Mouse (Mus musculus): Measurements from ENCODE around the gene Mst1r. TPM values are rescaled to one million over a fixed set of nuclear protein-coding genes. Genes with fewer than 3 reads are reported as not detected.
A peak's percentile ranks its signal among the peaks of the same experiment; 100 is the strongest.

The Mst1r gene
- polyA plus RNA-seq, 2 experiments = 0.37 to 1.2 TPM

DNA sequence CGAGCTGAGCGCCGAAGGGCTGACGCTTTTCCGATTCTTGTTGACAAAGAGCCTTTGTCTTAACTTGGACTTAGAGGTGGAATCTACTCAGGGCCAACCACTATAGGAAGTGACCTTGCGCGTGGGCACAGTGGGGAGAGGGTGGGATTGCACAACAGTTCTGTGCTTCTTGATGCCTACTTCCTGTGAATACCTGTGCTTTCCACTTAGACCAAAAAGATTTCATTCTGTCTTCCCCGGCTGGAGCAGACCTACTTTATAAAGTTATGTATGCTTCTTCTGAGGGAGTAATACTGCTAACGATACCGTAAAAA is 43.2 kb downstream of the Mst1r start, which contains the start of gene Traip:
TSS of gene Traip (plus strand) at position 215 of the 314 bp plus-strand sequence.
- Histone ChIP-seq H3K36me3 (replicated peaks; ENCODE audit: control insufficient read depth, insufficient read depth, low read depth) (no peaks in the 10 kb centered on the region), H3K27ac (peak within 1 kb of the TSS; percentile 56), H3K4me1 (replicated peaks; ENCODE audit: control insufficient read depth in 2 of 2, insufficient read depth in 2 of 2, low read length in 1 of 2) (peaks cover 7 to 17% of the 10 kb centered on the region in 2 experiments; a peak in 3 of 4 replicates), H3K4me2 (ENCODE audit: low read depth) (peak within 1 kb of the TSS; percentile 80), H3K9me3 (ENCODE audit: control insufficient read depth, low read length) (no peaks in the 10 kb centered on the region), H3K4me3 (ENCODE audit: insufficient read depth in 1 of 2, low read depth in 2 of 2, low read length in 2 of 2) (peak within 1 kb of the TSS; percentile 90 to 93), H3K27me3 (ENCODE audit: control insufficient read depth, insufficient read depth, low read length) (no peaks in the 10 kb centered on the region), H3K9ac (replicated peaks) (peak within 1 kb of the TSS; percentile 82)
- ATAC-seq (ENCODE audit: insufficient read depth) = no peak
- TF ChIP-seq CTCF (IDR thresholded peaks at IDR 0.05; ENCODE audit: low read depth) (no peak), EP300 (IDR thresholded peaks at IDR 0.05; ENCODE audit: low read depth) (no peak)
- no peak for DNase-seq (ENCODE audit: low read depth in 3 of 3, low spot score in 3 of 3)
- 77% methylated on average over 10 of the region's 10 CpGs for WGBS (ENCODE audit: insufficient replicate concordance)

DNA sequence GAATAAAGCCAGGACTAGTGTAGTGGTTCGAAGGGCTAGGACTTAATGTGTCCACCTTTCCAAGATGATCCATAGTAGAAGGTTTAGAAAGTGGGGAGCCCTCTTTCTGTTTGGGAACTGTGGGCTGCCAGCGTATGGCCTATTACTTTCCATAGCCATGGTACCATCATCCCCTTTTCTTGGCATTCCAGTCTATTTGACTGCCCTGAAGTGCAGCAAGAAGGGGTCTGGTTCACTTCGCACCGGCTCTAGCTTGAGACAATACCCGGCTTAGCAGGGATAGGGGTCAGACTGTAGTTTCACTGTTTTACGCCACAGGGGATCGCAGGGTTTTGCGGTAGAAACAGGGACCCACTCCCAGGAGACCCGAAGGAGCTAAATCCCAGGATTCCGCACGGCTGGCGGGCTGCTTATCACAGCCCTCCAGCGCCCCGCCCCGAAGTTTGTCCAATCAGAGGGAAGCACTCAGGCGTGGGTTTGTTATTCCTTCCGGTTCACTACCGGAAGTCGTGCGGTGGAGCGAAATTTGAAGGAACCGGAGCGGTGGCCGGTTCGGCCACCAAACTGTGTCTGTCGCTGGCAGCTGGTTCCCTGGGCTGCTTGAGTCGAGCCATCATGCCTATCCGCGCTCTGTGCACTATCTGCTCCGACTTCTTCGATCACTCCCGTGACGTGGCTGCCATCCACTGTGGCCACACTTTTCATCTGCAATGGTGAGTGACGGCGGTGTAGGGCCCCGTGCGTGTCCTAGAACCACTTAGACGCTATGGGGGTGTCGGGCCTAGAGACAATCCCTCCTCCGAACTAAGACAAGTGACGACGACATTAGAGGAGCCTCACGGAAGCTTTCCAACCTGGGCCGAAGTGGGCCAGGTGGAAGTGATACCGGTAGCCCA is 44.0 kb downstream of the Mst1r start:
- Histone ChIP-seq H3K9me3 (ENCODE audit: control insufficient read depth, low read length) (no peaks in the 10 kb centered on the region), H3K27ac (peak overlapping the region; percentile 56), H3K4me2 (ENCODE audit: low read depth) (peak overlapping the region; percentile 80), H3K4me3 (ENCODE audit: insufficient read depth in 1 of 2, low read depth in 2 of 2, low read length in 2 of 2) (peak overlapping the region; percentile 90 to 93), H3K36me3 (replicated peaks; ENCODE audit: control insufficient read depth, insufficient read depth, low read depth) (no peaks in the 10 kb centered on the region), H3K4me1 (replicated peaks; ENCODE audit: control insufficient read depth in 2 of 2, insufficient read depth in 2 of 2, low read length in 1 of 2) (peaks cover 7 to 17% of the 10 kb centered on the region in 2 experiments; a peak in 3 of 4 replicates), H3K9ac (replicated peaks) (peak overlapping the region; percentile 82), H3K27me3 (ENCODE audit: control insufficient read depth, insufficient read depth, low read length) (no peaks in the 10 kb centered on the region)
- DNase-seq (ENCODE audit: low read depth in 3 of 3, low spot score in 3 of 3) = peak; percentile 85 to 87 (median 86)
- TF ChIP-seq EP300 (IDR thresholded peaks at IDR 0.05; ENCODE audit: low read depth) (no peak), CTCF (IDR thresholded peaks at IDR 0.05; ENCODE audit: low read depth) (no peak)
- 14% methylated on average over 45 of the region's 45 CpGs for WGBS (ENCODE audit: insufficient replicate concordance)
- ATAC-seq (ENCODE audit: insufficient read depth) = peak; percentile 88

DNA sequence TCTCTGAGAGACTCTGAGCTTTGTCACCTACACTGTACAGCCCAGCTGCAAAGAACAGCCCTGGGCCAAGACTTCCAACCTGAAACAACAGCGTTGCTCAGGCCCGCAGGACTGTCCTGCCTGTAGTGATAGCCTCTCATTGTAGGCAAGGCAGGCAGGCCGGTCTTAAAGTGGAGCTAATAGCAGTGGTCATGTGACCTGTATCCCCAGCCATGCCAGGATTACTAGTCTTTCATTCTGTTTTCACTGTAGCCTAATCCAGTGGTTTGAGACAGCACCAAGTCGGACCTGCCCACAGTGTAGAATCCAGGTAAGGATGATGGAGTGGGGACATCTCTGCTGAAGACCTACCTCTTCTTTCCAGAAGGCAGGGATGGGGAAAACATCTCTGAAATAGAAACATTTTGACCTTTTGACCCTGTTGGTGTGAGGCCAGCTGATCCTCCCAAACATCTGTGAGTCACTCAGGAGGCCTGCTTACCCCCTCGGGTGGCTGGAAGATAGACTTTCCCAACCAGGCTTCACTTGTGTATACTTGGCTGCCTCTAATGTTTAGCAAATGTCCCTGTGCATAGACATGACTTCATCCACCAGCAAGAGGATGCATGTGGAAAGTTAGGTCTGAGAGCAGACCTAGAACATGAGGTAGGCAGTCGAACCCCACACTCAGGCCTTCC is 49.1 kb downstream of the Mst1r start:
- Histone ChIP-seq H3K4me3 (ENCODE audit: insufficient read depth in 1 of 2, low read depth in 2 of 2, low read length in 2 of 2) (no peak overlapping the region), H3K4me1 (replicated peaks; ENCODE audit: control insufficient read depth in 2 of 2, insufficient read depth in 2 of 2, low read length in 1 of 2) (peaks cover 3 to 8% of the 10 kb centered on the region in 2 experiments; a peak in 3 of 4 replicates), H3K27ac (no peak overlapping the region), H3K36me3 (replicated peaks; ENCODE audit: control insufficient read depth, insufficient read depth, low read depth) (peaks cover 28% of the 10 kb centered on the region), H3K27me3 (ENCODE audit: control insufficient read depth, insufficient read depth, low read length) (no peaks in the 10 kb centered on the region), H3K9me3 (ENCODE audit: control insufficient read depth, low read length) (no peaks in the 10 kb centered on the region), H3K4me2 (ENCODE audit: low read depth) (no peak overlapping the region), H3K9ac (replicated peaks) (no peak overlapping the region)
- ATAC-seq (ENCODE audit: insufficient read depth) (no peak), DNase-seq (ENCODE audit: low read depth in 3 of 3, low spot score in 3 of 3) (no peak)
- TF ChIP-seq EP300 (IDR thresholded peaks at IDR 0.05; ENCODE audit: low read depth) (no peak), CTCF (IDR thresholded peaks at IDR 0.05; ENCODE audit: low read depth) (no peak)
- 78% methylated on average over 6 of the region's 6 CpGs for WGBS (ENCODE audit: insufficient replicate concordance)

DNA sequence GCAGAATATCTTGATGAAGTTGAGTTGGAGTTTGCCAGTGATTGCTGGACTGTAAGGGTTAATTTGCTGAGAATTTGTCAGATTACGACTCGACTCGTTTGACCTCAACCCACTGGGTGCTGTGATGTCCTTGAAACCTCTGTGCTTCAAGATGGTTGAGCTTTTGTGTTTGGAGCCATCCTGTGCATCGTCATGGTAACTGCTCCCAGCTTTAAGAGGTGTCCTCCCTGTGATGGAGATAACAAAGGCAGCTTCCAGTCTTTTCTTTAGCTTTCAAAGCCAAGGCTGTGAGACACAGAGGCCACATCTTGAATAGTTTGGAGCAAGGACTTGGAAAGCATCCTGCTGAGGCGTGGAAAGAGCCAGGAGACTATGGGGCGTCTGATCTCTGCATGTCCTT is 50.5 kb downstream of the Mst1r start:
- Histone ChIP-seq H3K4me1 (replicated peaks; ENCODE audit: control insufficient read depth in 2 of 2, insufficient read depth in 2 of 2, low read length in 1 of 2) (peaks cover 0 to 3% of the 10 kb centered on the region in 2 experiments; a peak in 2 of 4 replicates), H3K27ac (no peak overlapping the region), H3K4me3 (ENCODE audit: insufficient read depth in 1 of 2, low read depth in 2 of 2, low read length in 2 of 2) (no peak overlapping the region), H3K36me3 (replicated peaks; ENCODE audit: control insufficient read depth, insufficient read depth, low read depth) (peaks cover 42% of the 10 kb centered on the region), H3K27me3 (ENCODE audit: control insufficient read depth, insufficient read depth, low read length) (no peaks in the 10 kb centered on the region), H3K9ac (replicated peaks) (no peak overlapping the region), H3K4me2 (ENCODE audit: low read depth) (no peak overlapping the region), H3K9me3 (ENCODE audit: control insufficient read depth, low read length) (no peaks in the 10 kb centered on the region)
- 61% methylated on average over 6 of the region's 6 CpGs for WGBS (ENCODE audit: insufficient replicate concordance)
- no peak for DNase-seq (ENCODE audit: low read depth in 3 of 3, low spot score in 3 of 3)
- no peak for TF ChIP-seq CTCF (IDR thresholded peaks at IDR 0.05; ENCODE audit: low read depth)
- no peak for TF ChIP-seq EP300 (IDR thresholded peaks at IDR 0.05; ENCODE audit: low read depth)
- no peak for ATAC-seq (ENCODE audit: insufficient read depth)

DNA sequence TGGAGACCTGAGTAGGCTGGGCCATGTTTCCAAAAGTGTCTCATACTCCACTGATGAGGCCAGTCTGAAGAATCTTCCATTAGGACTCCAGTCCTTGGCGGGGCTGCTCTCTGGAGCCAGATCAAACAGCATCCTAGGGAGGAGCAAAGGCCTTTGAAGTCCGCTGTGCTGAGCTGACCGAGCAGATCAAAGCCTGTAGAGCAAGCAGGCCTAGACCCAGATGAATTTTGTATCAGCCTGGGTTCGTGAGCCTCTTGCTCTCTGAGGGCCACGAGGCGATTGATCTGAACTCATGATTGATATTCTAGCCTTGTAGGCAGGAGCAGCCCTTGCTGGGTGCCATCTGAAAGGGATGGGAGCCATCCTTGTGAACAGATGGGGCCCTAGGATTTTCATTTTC is 53.2 kb downstream of the Mst1r start:
- Histone ChIP-seq H3K9ac (replicated peaks) (no peak overlapping the region), H3K27me3 (ENCODE audit: control insufficient read depth, insufficient read depth, low read length) (no peaks in the 10 kb centered on the region), H3K9me3 (ENCODE audit: control insufficient read depth, low read length) (no peaks in the 10 kb centered on the region), H3K4me1 (replicated peaks; ENCODE audit: control insufficient read depth in 2 of 2, insufficient read depth in 2 of 2, low read length in 1 of 2) (peaks cover 0 to 4% of the 10 kb centered on the region in 2 experiments; a peak in 1 of 4 replicates), H3K4me3 (ENCODE audit: insufficient read depth in 1 of 2, low read depth in 2 of 2, low read length in 2 of 2) (no peak overlapping the region), H3K27ac (no peak overlapping the region), H3K36me3 (replicated peaks; ENCODE audit: control insufficient read depth, insufficient read depth, low read depth) (peaks cover 46% of the 10 kb centered on the region), H3K4me2 (ENCODE audit: low read depth) (no peak overlapping the region)
- WGBS (ENCODE audit: insufficient replicate concordance) = 80% methylated on average over 6 of the region's 6 CpGs
- DNase-seq (ENCODE audit: low read depth in 3 of 3, low spot score in 3 of 3) (no peak), ATAC-seq (ENCODE audit: insufficient read depth) (no peak)
- TF ChIP-seq CTCF (IDR thresholded peaks at IDR 0.05; ENCODE audit: low read depth) = no peak
- TF ChIP-seq EP300 (IDR thresholded peaks at IDR 0.05; ENCODE audit: low read depth) = no peak
